Mouse (Mus musculus): ENCODE results near the gene Rpap2. TPM values are rescaled to one million over a fixed set of nuclear protein-coding genes. Genes with fewer than 3 reads are reported as not detected.

Rpap2 gene
- polyA plus RNA-seq, 1 experiment: 4.4 TPM

DNA sequence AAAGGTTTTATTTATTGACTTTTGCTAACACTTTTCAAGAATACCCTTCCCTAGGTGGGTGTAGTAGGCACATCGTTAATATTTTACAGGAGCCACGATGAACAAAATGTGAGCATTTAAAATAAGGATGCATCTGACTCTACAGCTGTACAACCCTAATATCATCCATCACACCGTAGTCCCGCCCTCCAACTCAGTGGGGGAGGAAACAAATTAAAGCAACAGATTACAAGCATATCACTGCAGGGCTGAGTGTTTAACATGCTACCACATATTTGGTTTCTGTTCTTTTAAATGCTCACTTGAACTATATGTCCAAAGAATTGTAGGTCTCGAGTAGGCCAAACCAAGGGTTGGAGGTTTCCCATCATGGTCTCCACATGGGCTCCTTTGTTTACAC, 90.0 kb downstream of the Rpap2 start:
- DNase-seq (ENCODE audit: low read depth): no peak

DNA sequence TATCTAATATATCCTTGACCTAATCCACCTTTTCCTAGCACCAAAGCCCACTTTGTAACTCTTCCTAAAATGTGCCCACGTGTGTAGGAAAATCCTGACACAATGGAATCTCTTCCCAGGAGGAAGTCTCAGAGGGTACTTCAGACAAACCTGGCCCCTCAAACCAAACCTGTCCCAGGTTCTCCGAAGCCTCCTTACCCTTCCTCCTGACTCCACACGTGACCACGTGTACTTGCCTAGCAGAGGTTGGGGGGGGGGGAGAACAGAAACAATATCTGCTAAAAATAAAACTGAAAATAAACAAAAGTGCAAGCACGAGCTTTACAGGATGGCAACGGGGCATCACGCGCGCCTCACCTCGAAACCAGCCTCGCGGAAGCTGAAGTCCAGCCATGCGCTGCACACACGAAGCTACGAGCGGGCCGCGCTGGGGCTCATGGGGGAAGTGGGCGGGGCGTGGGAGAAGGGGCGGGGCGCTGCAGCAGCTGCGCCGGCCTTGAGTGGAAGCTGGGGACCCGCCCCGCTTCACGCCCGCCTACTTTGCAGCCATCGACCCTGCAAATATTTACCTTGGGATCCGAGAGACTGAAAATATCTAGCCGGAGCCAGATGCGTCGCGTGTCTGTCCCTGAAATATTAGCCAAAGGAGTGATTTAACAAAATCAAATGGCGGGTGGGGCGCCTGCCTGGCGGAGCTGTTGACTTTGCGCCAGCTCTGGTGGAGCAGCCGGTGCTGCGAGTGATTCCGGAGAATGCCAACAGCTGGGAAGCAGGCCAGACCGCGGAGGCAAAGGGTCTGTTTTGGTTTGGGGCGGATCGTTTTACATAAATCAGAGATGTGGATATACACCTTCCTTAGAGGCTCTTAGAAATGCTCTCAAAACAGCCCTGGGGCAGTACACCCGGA, 90.7 kb downstream of the Rpap2 start:
- peak; percentile 8 for DNase-seq (ENCODE audit: low read depth)

DNA sequence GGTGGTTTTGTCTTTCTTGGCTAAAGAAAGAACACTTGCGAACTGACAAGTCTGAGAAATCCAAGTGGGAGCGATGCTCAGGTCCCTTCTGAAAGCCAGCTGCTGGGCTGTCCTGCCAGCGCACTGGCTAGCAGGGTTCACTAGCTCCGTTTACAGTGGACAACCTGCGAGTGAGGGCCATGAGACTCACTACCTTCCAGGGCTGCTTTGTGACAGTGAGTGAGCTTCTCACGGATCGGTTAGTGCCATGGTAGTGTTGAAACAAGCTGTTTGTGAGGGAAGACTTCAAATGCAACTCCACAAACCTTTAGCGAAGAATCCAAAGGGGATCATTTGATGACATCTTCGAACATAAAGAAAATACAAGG, 91.3 kb downstream of the Rpap2 start:
- no peak for DNase-seq (ENCODE audit: low read depth)

DNA sequence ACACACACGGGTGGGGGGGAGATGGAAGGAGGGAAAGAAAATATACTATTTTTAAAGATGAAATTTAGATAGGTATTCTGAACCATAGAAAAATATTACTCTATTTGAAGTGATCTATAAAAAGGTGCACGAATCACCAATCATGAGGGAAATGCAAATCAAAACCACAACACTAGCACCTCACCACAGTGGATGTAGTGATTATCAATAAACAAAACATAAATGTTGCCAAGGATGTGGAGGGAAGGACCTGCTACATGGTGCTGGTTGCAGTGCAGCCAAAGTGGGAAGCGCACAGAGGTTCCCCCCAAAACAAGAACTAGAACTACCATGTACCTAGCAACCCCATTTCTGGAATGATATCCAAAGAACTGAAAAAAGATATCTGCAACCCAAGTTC, 97.8 kb downstream of the Rpap2 start:
- DNase-seq (ENCODE audit: low read depth): no peak

DNA sequence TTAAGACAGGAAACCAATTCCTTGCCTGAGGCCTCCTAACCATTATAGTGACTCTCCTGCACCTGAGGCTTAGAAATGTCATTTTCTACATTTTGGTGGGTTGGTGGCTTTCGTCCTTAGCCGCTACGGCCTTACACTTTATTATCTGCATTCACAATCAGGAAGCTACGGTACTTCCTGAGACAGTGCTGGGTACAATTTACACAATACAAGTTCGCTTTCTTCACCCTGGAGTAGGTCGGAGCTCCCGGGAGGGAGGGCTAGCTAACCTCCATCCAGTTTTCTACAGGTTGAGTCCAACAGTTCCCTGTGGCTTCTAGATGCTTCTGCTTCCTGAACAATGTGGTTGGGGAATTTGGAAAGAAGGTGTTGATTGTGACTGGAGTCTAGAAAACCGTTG, 101.7 kb downstream of the Rpap2 start:
- no peak for DNase-seq (ENCODE audit: low read depth)

DNA sequence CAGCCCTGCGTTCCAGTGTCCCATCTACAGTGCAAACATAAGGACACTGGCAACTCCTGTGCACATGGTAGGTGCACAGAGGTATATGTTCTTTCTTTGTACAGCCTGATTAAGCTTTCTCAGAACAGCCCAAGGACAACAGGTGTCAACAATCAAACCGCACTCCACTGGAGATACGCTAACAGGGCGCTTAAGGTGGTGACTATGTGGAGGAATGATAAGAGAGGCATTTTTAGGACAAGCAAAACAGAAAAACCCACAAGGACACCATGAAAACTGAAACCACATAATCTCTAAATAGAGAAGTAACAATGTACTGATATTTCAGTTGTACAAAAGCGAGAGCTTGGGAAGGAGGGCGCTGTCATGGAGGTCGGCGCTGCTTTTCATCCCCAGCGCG, 103.7 kb downstream of the Rpap2 start:
- DNase-seq (ENCODE audit: low read depth): no peak

DNA sequence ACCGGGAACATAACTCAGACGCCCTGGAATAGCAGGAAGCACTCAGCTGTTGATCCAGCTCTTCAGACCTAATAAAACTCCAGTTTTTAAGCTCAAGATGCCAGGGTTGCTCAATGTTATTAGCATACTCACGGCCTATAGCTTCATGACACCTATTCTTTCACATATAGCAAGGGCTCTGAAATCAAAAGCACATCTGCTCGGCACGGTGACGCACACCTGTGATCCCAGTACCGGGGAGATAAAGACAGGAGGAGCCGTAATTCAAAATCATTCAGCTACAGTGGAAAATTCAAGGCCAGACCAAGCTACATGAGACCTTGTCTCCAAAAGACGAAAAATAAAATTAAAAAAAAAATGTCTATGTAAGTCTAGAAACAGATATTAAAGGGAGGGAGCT, 104.5 kb downstream of the Rpap2 start:
- DNase-seq (ENCODE audit: low read depth): no peak

DNA sequence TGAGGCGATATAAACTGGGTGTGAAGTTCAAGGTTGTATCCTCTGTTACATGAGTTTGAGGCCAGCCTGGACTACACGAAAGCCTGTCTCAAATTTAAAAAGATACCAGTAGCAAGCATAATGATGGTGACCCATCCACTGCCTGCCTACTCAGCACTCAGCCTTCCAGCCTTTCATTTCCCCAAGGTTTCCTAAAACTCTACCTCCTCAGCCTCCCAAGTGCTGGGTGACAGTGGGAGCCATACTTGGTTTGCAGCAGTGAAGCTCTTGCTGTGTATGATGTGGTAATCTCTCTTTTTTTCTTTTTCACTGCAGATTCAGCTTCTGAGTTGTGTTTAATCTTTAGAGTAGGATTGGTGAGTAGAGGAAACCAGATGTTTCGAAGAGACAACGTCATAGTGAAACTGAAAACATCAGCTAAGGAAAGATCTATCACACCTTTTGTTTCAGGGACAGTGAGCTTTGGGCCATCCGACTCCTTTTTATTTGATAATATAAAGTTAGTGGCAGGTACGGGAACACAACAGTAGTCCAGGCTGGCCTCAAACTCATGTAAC, 106.1 kb downstream of the Rpap2 start:
- no peak for DNase-seq (ENCODE audit: low read depth)

DNA sequence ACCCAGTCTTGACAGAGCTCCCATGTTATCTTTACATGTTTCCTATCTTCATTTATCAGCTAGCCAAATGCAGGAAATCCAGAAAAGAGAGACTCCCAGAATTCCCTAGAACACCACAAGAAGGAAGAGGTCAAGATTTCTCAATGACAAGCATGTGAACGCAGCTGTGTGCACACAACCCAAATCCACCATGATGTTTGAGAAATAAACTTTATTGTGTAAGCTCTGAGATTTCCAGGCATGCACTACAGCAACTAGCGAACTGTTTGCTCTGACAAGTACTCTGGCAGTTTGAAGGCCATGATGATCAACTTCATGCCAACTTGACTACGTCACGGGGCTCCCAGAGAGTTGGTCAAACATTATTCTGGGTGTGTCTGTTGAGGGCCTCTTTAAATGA, 108.6 kb downstream of the Rpap2 start:
- DNase-seq (ENCODE audit: low read depth): no peak

DNA sequence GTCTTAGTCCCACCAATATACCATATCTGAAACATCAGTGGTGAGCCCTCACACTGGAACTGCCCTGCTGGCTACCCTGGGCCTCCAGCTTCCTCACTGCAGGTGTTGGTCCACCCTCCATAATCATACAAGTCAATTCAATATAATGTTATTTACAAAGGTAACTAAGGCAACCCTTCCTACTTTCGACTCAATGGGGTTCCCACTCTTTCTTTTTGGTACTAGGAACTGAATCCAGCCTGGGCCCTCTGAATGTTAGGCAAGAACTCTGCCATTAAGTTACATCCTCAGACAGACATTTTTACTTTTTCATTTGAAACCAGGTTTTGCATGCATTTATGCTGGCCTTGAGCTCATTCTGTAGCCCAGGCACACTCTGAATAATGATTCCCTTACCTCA, 109.1 kb downstream of the Rpap2 start:
- DNase-seq (ENCODE audit: low read depth): no peak

DNA sequence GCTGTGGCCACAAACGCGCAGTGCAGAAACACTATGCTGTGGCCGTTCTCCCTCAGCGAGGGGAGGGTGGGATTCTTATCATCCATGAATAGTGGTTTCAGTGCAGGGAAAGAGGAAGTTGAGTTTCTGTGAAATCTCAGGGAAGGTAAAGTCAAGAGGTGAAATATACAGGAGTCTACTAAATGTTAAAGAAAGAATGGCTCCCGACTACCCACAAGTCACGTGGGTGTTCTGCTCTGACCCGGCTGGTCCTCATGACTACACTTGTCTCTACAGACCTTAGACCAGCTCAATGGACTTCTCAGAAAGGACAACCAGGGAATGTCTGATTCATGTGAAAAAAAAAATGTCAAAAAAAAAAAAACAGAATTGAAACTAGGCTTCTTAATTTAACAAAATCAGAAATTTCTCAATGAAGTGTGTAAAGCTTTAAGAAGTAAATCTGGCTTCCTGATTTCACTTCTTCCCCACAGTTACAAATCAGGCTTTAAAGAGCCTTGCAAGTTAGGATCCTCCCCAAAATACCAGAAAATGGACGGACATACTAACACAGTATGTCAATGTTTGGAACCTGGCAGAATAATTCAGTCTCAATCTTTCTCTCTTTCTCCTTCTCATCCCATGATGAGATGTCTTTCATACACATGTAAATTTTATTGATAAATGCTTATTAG, 111.1 kb downstream of the Rpap2 start:
- DNase-seq (ENCODE audit: low read depth): no peak

Other genes with a start within 250 kb of the Rpap2 start
- gene Ephx4, start 194.6 kb upstream of the Rpap2 start, polyA plus RNA-seq (2012; rRNA removed): 0.65 and 0.73 TPM in 2 replicates
- gene Lpcat2b, start 165.8 kb upstream of the Rpap2 start, polyA plus RNA-seq (2012; rRNA removed): 0.15 and 0.41 TPM in 2 replicates
- gene Btbd8, start 159.4 kb upstream of the Rpap2 start, polyA plus RNA-seq (2012; rRNA removed): 1.5 and 1.8 TPM in 2 replicates
- 0.04 TPM in 1 of 2 replicates, not detected in the other for gene Gm42669, start 89.8 kb upstream of the Rpap2 start, polyA plus RNA-seq (2012; rRNA removed)
- gene 1700028K03Rik, start 62.7 kb upstream of the Rpap2 start, polyA plus RNA-seq (2012; rRNA removed): 0.09 TPM in 1 of 2 replicates, not detected in the other
- 1.4 TPM in 2 replicates for gene Glmn, start 515 bp downstream of the Rpap2 start, polyA plus RNA-seq (2012; rRNA removed)
- gene Gfi1, start 128.7 kb downstream of the Rpap2 start, polyA plus RNA-seq (2012; rRNA removed): 0.19 and 0.25 TPM in 2 replicates
- 0.45 and 0.53 TPM in 2 replicates for gene Ube2d2b, start 232.7 kb downstream of the Rpap2 start, polyA plus RNA-seq (2012; rRNA removed)